Mouse (Mus musculus): ENCODE results near the gene Reps1. TPM values are rescaled to one million over a fixed set of nuclear protein-coding genes. Genes with fewer than 3 reads are reported as not detected.
"Not testable (repeated sequence)": the region's sequence is repeated elsewhere in the genome, so short reads cannot be mapped to it uniquely, and the experiment has no call there.

The Reps1 gene
- total RNA-seq, 2 experiments from 2014 or later, result 78.4 to 82.1 TPM

DNA sequence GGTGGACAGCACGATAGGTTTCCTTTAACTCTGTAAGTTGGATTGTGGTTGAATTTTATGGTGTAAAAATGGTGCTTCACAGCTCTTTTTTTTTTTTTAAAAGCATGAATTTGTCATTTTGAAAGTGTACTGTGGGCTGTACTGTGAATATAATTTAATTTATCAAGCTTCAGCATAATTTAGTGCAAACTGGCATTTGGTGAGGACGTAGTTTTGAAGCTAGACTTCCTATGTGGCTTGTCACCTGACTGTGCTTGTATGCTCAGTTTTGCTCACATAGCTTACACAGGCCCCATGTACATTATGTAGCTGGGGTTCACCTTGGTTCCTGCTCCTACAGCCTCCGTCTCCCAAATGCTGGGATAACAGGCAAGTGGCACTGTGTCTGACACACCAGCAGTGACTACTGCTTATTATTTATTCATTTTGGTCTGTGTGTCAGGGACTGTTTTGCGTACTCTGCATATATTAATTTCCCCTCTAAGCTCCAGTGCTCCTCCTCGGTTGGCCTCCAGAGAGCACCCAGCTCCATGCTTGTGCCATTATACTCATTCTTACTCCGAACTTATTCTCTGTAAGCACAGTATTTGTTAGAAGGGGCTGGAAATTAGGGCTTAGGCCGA is 9.1 kb downstream of the Reps1 start:
- no peak for DNase-seq

DNA sequence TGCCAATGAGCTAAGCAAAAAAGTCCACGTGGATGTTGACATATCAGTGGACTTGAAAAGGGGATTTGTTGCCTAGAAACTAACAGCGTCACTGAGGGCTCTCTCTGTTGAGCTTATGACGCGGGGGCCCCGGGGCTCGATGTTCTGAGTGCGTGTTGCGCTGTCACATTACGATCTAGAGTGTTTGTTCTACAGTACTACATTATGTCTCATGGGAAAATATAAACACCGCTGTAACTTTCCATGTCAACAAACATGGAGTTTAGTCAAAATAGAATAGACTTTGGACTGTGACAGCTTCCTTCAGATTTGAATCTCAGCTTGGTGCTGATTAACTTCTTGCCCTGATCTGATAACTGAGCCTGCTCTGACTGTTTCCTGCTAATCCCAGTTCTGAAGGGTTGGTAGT is 10.4 kb downstream of the Reps1 start:
- no peak for DNase-seq

DNA sequence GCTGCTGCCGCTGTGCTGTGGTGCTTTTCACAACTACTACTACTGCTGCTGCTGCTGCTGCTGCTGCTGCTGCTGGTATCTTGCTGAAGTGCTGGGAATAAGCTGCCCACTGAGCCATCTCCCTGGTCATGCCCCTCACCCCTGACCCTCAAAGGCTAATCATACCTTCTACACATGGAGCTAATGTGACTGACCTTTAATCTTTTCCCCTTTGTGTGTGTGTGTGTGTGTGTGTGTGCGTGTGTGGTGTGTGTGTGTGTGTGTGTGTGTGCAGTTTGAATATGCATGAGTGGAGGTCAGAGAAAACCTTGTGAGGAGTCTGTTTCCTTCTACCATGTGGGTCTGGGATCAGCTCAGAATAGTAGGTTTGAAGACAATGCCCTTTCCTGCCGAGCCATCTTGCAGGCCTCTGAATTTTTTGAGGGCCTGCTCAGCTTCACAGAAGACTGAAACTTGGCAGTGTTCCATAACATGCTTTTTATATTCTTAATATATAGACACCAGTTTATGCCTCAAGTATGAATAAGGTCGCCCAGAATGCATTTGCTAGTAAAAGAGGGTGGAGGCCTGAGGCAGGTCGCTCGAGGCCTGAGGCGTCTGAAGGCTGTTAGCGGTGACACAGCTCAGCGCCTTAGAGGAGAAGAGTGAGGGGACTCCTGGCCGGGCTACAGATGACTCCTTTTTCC is 12.2 kb downstream of the Reps1 start:
- no peak for DNase-seq

DNA sequence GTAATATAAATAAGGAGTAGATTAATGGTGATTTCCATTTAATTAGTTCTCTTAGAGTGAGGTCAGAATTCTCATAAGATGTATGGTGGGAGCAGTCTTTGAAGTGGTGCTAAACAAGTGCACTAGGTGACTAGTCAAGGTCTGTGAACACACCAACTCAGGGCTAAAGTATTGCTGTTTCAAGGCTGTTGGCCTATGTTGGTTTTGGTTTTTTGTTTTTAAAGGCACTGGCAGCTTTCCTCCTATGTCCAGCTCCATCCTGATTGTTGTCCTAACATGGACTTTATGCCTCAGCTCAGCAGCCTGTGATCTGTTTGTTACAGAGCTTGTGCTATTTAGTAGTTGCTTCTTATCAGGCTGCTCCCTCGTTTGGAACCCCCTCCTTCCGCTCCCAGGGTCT is 13.2 kb downstream of the Reps1 start:
- no peak for DNase-seq

DNA sequence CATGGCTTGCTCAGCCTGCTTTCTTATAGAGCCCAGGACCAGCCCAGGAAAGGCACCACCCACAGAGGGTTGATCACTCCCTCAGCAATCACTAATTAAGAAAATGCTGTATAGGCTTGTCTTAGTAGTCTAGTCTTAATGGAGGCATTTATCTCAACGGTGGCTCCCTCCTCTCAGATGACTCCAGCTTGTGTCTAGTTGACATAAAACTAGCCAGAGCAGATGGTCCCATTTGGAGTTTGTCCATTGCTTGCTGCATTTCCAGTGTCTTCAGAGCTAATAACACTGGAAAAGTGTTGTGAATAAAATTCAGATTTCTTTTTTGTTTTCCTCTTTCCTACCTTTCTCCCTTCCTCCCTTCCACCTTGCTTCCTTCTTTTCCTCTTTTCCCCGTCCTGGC is 13.9 kb downstream of the Reps1 start:
- no peak for DNase-seq

DNA sequence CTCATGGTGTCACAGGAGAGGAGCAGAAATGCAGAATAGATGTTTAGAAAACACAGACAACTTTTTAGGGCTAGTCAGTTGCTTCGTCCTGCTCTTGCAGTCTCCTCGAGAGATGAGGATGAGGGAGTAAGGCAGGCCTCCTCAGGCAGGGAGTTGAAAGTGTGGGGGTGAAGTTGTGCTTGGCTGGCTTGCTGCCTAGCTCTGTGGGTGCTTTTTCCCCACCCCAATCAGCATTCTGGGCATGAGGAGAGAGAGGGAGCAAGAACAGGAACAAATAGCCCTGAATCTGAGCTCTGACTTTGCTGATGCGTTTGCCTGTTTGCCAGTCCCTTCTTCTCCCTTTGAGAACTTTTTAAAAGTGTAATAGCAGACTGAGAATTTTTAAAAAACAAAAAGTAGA is 14.5 kb downstream of the Reps1 start:
- peak; percentile 66 to 70 for DNase-seq

DNA sequence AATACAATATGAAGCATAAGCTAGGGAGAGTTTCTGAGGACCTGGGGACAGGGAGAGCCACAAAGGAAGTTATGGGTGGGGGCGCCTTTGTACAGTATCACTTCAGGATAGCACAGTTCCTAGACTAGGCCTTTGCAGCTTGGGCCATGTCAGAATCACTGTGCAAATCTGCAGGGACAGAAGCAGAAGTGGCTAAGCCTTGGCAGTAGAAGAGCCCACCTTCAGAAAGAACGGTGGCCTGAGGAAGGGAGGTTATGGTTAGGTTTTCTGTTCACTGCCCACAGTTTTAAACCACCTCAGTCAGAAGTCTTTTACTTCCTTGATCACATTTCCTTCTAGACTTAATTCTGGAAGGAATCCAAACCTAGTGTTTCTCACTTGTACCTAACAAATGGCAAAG is 15.0 kb downstream of the Reps1 start:
- no peak for DNase-seq

DNA sequence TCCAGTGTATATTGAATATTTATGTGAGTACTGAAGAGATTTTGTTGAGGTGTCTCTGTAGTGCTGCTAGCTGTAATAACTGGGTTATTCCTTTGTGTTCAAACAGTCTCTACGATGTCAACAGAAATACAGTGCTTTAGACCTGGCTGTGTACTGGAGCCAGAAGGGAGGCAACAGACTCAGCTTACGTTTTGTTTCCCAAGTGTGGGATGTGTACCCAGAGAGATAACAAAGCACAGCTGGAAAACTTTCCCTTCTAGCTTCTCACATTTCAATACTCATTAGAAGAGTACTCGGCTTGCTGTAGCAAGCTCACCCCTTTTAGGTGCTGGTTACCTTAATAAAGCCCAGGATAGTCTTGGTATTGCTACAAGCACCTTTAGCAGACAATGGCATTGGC is 17.2 kb downstream of the Reps1 start:
- DNase-seq, result no peak

DNA sequence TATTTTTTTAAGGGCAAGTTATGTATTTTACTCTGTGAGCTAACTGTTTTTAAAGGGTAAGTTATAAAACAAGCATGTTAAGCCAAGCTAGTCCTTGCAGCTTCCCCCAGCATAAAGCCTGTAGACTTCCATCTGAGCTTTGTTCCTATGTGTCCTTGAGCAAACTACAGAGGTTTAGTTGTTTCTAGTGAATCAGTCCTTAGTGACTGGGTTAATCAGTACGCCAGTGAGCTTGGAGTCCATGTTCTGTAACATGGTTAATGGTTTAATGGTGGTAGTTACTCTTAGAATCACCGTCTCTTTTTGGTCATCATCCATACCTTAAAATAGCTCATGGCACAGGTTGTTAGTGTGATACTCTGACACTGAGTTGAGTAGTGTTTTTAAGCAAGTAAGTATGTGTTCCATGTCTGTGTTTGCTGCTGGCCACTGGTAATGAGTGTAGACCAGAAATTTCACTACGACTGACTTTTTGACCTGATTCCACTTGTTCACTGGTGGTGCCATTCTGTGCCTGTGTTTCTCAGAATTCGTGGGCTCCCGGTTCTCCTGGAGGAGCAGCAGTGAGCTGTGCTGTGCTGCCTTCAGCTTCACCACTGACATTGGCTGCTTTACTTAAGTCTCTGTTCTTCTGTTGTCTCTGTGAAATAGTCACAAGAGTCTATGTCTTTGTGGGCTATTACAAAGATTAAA is 18.9 kb downstream of the Reps1 start:
- no peak for DNase-seq

DNA sequence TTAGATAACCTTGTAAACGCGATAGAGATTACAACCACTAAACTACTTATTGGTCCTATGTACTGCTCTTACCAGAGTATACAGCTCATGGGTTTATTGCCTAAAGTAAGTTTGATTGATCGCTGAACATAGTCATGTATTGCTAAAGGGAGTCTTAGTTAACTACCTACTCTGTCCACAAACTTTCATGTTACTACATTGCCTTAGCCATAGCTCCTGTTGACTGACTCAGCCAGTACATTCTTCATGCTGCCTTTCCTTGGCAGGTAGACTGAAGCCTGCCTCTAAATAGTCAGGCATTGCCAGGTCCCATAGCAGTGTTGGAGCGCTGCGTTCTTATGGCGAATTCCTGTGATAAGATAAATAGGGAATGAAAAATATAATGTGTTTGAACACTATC is 20.2 kb downstream of the Reps1 start:
- no peak for DNase-seq

DNA sequence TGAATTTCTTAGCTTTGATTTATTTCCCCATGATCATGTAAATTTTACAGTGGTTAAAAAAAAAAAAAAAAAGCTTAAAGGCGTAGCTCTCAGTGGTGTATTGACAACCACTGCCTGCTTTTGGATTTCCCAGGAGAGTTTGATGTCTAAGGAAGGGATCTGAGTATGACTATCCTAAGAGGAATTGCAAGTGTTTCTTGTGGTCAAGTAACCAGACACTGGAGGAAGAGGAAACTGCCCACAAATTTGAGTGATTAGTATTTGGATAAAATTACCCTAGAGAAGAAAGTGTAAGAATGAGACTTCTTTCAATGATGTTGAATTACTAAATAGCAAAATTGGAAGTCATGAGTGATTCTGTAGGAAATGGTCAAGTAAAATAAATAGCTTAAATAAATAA is 25.9 kb downstream of the Reps1 start:
- DNase-seq, result no peak

DNA sequence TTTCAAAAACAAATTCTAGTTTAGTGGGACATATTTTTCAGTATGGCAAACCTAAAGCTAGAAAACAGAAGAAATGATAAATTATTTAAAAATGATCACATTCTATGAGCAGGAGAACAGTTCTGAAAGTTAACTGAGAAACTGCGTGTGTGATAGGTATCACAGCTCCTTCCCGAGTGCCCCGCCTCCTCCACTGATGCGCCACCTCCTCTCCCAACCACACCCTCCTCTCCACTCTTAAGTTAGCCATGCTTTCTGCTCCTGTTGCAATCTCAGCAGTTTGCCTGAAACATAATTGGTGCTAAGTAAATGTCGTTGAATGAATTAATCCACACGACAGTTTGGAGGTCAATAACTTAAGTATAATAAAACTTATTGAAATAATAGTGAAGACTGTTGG is 27.1 kb downstream of the Reps1 start:
- no peak for DNase-seq

DNA sequence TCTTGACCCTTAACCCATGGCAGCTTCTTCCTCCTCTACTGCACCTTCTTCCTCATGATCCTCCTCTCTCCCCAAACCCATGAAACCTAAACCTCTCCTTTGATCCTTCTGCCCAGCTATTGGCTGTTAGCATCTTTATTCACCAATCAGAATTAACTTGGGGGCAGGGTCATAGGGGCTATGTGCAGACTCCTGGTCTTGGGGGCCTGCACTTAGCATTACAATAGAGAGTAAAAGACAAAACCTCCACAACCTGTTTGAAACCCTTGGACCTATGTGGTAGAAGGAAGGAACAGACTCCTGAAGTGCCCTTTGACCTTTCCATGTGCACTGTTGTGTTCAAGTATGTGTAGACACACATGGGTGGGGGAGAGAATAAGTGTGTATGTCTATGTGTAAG is 35.0 kb downstream of the Reps1 start:
- DNase-seq, result no peak

DNA sequence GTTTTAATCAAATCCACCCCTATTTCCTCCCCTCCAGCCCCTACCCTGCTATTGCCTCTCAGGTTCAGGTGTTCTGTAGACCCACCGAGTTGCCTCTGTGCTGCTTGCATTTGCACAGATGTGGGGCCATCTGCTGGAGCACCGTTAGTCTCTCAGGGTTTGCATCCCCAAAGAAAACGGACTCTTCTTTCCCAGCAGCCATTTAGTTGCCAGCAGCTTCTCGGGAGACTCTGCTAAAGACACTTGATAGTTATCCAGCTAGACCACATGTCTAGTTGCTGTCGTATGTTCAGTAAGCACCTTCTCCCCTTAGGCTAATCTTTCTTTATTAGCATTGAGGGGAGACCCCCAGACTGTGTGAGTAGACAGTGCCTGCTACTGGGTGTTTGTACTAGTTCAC is 46.5 kb downstream of the Reps1 start:
- DNase-seq, result no peak

DNA sequence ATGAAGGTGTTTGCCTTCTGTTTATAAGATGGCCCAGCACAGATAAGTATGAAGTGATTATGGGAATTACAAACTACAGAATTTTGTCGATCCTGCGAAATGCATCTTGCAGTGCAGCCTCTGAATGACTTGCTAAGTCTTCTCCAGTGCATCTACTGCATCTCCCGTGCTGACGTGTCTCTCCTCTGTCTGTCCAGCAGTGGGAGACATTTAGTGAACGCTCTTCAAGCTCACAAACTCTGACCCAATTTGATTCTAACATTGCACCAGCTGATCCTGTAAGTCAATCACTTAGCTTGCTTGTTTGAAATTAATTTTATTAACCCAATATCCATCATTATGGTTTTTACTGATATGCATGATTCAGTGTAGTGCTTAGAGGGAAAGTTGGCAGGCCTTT is 51.8 kb downstream of the Reps1 start:
- DNase-seq, result no peak

DNA sequence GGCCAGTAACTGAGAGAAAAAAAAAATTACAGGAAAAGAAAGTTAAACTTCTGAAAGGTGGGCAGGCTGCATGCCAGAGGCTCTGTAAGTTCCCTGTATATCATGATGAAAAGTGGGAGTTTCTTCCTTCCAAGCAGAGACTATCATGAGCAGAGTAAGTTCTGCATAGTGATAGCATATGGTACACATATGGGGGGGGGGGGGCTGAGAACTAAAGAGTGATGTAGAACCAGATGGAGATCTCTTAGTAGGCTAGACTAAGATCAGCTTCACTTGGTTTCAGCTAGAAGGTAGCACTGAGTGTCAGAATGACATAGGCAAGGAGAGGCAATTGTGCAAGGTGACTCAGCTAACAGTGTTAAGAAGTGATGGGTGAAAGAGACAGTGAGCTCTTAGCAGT is 55.3 kb downstream of the Reps1 start:
- no peak for DNase-seq

DNA sequence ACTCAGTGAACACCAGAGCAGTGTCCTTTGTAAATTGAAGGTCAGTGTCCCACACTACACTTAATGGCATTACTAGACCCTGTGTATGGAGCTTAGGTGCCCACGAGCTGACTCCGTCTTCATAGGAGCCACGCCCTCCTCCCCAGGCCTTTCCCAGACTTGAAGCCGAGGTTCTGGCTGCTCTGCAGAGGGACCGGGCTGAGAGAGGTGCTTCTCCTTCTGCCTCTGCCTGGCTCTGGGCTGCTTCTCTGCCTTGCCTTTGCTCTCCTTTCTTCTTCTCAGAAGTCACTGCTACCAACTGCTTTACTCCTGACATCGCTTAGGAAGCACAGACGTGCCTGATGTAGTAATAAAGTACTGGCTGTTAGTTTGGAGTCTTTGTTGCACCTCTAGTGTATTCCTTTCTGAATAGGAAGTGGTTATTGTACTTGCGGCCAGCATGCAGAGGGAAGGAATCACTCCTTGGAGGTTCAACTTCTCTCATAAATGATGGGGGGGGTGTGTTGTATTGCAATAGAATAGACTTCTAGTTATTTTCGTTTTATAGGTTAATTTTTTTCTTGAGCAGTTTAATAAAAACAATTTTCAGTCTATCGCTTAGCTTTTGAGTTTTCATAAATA is 57.9 kb downstream of the Reps1 start:
- DNase-seq, result no peak

DNA sequence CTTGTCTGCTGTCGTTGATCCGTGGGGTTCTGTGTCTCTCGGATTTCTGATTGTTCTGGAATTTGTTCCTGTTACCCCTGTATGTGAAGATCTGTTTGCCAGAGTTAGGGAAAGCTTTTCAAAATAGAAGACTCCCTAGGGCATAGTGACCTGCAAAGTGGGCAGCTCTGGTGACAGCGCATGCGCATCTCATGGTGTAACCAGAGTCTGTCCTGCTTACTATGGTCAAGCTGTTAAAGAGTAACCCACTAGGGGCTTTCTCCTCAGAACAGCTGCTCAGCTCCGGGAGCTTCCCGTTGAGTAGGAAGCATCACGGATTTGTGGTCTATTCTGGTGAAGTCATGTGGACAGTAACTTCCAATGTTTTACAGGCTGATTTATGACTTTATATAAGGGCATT is 62.7 kb downstream of the Reps1 start:
- no peak for DNase-seq

DNA sequence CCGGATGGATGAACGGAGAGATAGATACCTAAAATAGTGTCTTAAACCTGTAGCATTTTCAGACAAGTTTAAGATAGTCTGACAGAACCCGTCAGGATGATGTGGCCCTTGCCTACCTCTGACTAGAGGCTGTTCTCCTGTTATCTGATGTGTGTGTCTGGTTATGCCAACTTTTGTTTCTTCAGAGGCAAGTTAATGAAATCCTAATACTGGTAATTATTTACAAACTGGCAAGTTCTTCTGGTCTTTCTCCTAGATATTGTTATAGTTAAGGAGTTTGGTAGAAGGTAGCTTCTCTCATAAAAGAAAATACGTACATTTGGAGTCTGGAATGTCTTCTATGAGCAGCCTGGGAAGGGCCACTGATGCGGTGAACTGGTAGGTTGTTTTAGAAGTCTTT is 74.6 kb downstream of the Reps1 start:
- DNase-seq, result no peak

DNA sequence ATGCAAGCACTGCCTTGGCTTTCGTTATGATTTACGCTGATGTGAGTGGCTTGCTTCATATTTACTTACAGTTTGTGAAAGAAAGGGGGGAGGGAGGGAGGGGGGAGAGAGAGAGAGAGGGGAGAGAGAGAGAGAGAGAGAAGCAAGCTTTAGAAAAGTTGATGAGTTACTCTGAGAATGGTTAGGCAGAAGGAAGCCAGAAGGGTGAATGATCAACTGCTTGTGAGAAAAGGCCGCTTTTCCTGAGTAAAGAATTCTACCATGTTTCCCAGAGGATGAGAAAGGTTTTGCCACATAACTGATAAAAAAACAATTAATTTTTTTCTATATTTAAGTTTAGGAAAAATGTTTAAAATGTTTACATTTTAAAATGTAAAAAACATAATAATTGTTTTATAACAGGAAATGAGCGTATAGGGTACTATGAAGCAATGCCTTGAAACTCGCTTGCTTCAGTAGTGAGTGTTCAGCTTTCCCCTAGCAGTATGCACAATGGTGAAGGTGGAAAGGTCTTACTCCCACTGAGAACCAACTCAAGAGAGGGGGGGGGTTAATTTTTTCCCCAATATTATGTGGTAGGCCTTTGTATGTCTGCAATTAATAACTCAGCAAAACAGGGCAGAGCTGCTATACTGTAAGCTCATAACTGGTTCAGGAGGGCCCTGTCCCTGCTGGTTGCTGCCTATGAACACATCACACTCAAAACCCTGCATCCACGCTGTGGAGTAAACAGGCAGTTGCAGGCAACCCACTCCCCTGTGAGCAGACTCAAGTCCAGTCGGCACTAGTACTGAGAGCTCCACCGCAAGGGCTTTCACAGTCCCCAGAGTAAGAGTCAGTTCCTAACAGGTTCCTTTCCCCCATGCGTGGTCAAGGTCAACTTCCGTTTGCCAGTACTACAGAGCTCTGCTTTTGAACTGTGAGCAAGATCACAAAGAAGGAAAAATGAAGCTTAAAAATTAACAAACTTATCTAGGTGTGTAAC is 76.3 kb downstream of the Reps1 start:
- DNase-seq, result no peak

DNA sequence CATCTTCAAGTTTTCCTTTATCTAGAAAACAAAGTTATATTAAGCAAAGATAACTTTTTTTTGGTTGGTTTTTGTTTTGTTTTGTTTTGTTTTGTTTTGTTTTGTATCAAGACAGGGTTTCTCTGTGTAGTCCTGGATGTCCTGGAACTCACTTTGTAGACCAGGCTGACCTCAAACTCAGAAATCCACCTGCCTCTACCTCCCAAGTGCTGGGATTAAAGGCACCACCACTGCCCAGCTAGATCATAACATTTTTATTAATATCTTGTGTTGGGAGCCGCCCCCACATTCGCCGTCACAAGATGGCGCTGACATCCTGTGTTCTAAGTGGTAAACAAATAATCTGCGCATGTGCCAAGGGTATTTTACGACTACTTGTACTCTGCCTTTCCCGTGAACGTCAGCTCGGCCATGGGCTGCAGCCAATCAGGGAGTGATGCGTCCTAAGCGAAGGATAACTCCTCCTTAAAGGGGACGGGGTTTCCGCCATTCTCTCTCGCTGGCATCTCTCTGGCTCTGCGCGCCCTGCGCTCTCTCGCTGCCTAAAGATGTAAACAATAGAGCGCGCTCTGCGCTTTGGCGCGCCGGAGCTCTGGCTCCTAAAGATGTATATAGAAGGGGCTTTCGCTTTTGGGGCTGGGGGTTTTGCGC is 83.3 kb downstream of the Reps1 start:
- DNase-seq, result not testable (repeated sequence)

DNA sequence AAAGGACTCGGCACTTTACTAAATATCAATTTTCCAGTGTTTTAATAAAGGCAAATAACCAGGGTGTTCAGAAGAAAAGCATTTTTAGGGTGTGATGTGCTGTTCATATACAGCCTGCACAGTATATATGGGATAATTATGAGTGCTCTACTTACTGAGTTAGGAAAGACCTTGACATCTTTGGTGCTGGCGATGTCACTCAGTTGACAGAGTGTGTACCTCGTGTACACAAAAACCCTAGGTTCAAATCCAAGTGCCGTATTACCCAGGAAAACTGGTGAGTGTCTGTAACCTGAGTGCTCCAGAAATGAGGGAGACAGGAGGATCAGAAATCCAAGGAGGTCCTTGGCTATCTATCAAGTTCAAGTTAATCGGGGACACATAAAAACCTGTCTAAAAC is 84.0 kb downstream of the Reps1 start:
- no peak for DNase-seq

Data from layer of hippocampus, postnatal 36 days (tissue).